Comparison of ENCODE assay signal across 15 mouse cellular contexts in the genomic region with DNA sequence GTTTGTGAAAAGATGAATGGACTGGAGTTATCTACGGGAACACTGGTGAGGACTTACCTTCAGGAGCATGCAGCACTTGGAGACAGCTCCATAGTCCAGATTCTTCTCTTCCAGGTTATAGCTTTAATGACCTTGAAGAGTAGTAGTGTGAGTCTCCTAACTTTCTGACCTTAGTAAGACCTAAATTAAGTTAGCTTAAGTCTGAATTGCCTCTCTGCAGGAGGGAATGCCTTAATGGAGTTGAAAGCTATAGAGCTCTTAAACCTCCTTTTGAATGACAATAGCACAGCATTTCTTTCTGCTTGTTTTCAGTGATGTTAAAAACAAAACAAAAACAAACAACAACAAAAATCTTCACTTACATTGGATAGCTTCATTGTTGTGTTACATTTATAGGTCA.
"Had no signal": no experiment of that assay in that cellular context is flagged by ENCODE, and none has a peak within 500 bp of the region (broad histone marks: within the 10 kb centered on the region; RNA-seq: fewer than 3 reads in every experiment).

No protein-coding gene starts in this region.

- H3K4me1 ChIP-seq: neural tube, embryonic 15.5 days; stomach, embryonic 15.5 days had no signal

- H3K27ac ChIP-seq: neural tube, embryonic 15.5 days; stomach, embryonic 15.5 days; stomach, postnatal 0 days had no signal

- H3K27me3 ChIP-seq: neural tube, embryonic 15.5 days; stomach, embryonic 15.5 days had no signal

- H3K4me2 ChIP-seq: neural tube, embryonic 15.5 days; stomach, embryonic 15.5 days had no signal

- H3K4me3 ChIP-seq: neural tube, embryonic 15.5 days; stomach, embryonic 15.5 days had no signal

- H3K9me3 ChIP-seq: neural tube, embryonic 15.5 days; stomach, embryonic 15.5 days had no signal

- H3K36me3 ChIP-seq: neural tube, embryonic 15.5 days; stomach, embryonic 15.5 days had no signal

- H3K9ac ChIP-seq: neural tube, embryonic 15.5 days; stomach, embryonic 15.5 days had no signal

- DNase-seq: retina, postnatal 1 day; right cerebral cortex, adult 18-20 months; right cerebral cortex, postnatal 14 days; right cerebral cortex, postnatal 25 days; right cerebral cortex, postnatal 4 days; spleen, adult 18-20 months; thymus, adult 18-20 months; thymus, adult 2 months; thymus, postnatal 14 days; thymus, postnatal 25 days; thymus, postnatal 36 days; thymus, postnatal 4 days had no signal
